Mouse (Mus musculus) cerebellum, postnatal 10 days (tissue): ENCODE results near the gene Rragd.
A peak's percentile ranks its signal among the peaks of the same experiment; 100 is the strongest.
"Not testable (repeated sequence)": the region's sequence is repeated elsewhere in the genome, so short reads cannot be mapped to it uniquely, and the experiment has no call there.

Experiments used
- DNase-seq, 2 experiments: peaks; one replicate each; pipeline ENCODE4 v3.0.0; 2021; ENCODE audit warnings: mixed read lengths in 2 of 2

Gene Rragd

GRCm38 (mm10) chr4:32987006-32987405, 4.2 kb downstream of the Rragd start:
- DNase-seq, result no peak

- DNase-seq, result peak; percentile 30 to 47
Observed at GRCm38 (mm10) chr4:32989346-32989745, 6.5 kb downstream of the Rragd start.

GRCm38 (mm10) chr4:32994168-32994567, 11.3 kb downstream of the Rragd start:
- DNase-seq, result no peak

GRCm38 (mm10) chr4:32996083-32996482, 13.2 kb downstream of the Rragd start:
- no peak for DNase-seq

- no peak for DNase-seq
Observed at GRCm38 (mm10) chr4:32997571-32997970, 14.7 kb downstream of the Rragd start.

- no peak for DNase-seq
Observed at GRCm38 (mm10) chr4:32998996-32999395, 16.2 kb downstream of the Rragd start.

- DNase-seq, result no peak
Observed at GRCm38 (mm10) chr4:33002081-33002480, 19.2 kb downstream of the Rragd start.

- DNase-seq, result not testable (repeated sequence)
Observed at GRCm38 (mm10) chr4:33005595-33006470, 23.0 kb downstream of the Rragd start.

GRCm38 (mm10) chr4:33006844-33007243, 24.0 kb downstream of the Rragd start:
- no peak for DNase-seq

GRCm38 (mm10) chr4:33007443-33008217, 24.8 kb downstream of the Rragd start:
- no peak for DNase-seq

GRCm38 (mm10) chr4:33010078-33010477, 27.2 kb downstream of the Rragd start:
- no peak for DNase-seq

GRCm38 (mm10) chr4:33012484-33012883, 29.6 kb downstream of the Rragd start:
- no peak for DNase-seq

- DNase-seq, result peak; percentile 94 to 98
Observed at GRCm38 (mm10) chr4:33018361-33018999, 35.6 kb downstream of the Rragd start.

GRCm38 (mm10) chr4:33024420-33024819, 41.6 kb downstream of the Rragd start:
- DNase-seq, result no peak

GRCm38 (mm10) chr4:33029104-33029503, 46.3 kb downstream of the Rragd start:
- DNase-seq, result no peak

- DNase-seq, result peak; percentile 59 to 77
Observed at GRCm38 (mm10) chr4:33030264-33031194, 47.7 kb downstream of the Rragd start.

- DNase-seq, result peak; percentile 91 to 92
Observed at GRCm38 (mm10) chr4:33031195-33031960, 48.5 kb downstream of the Rragd start, which contains the start of gene Ube2j1. Ube2j1 (plus strand) TSS chr4:33031416.

- DNase-seq, result no peak
Observed at GRCm38 (mm10) chr4:33032045-33032444, 49.2 kb downstream of the Rragd start.

- DNase-seq, result no peak
Observed at GRCm38 (mm10) chr4:33033515-33033914, 50.7 kb downstream of the Rragd start.

- no peak for DNase-seq
Observed at GRCm38 (mm10) chr4:33039826-33040225, 57.0 kb downstream of the Rragd start.

- no peak for DNase-seq
Observed at GRCm38 (mm10) chr4:33049601-33050000, 66.8 kb downstream of the Rragd start.
